ENCODE assay signal across 30 mouse cellular contexts in genomic region chr1:190623916-190624315, GRCm38 (mm10).
"Had no signal": no experiment of that assay in that cellular context is flagged by ENCODE, and none has a peak within 500 bp of the region (broad histone marks: within the 10 kb centered on the region; RNA-seq: fewer than 3 reads in every experiment).

No protein-coding gene starts in this region.

- H3K27me3 ChIP-seq: limb, embryonic 12.5 days; limb, embryonic 13.5 days; limb, embryonic 15.5 days; liver, embryonic 12.5 days; liver, embryonic 13.5 days; liver, embryonic 15.5 days; lung, embryonic 15.5 days; megakaryocyte, embryonic 14.5 days; midbrain, embryonic 12.5 days; midbrain, embryonic 13.5 days; midbrain, embryonic 15.5 days had no signal

- H3K9ac ChIP-seq: limb, embryonic 12.5 days; limb, embryonic 13.5 days; limb, embryonic 15.5 days; liver, embryonic 12.5 days; liver, embryonic 13.5 days; liver, embryonic 14.5 days; liver, embryonic 15.5 days; liver, postnatal 0 days; lung, embryonic 14.5 days; lung, embryonic 15.5 days; midbrain, embryonic 12.5 days; midbrain, embryonic 13.5 days; midbrain, embryonic 15.5 days had no signal

- H3K27ac ChIP-seq: limb, embryonic 12.5 days; limb, embryonic 13.5 days; limb, embryonic 15.5 days; liver, embryonic 12.5 days; liver, embryonic 13.5 days; liver, embryonic 14.5 days; liver, embryonic 15.5 days; lung, embryonic 15.5 days; macrophage; midbrain, embryonic 10.5 days; midbrain, embryonic 12.5 days; midbrain, embryonic 13.5 days; midbrain, embryonic 15.5 days had no signal

- ATAC-seq: liver, embryonic 12.5 days; liver, postnatal 0 days; lung, postnatal 0 days; midbrain, embryonic 13.5 days; midbrain, embryonic 15.5 days; midbrain, embryonic 16.5 days had no signal

- H3K4me2 ChIP-seq: limb, embryonic 12.5 days; limb, embryonic 13.5 days; limb, embryonic 15.5 days; liver, embryonic 11.5 days; liver, embryonic 12.5 days; liver, embryonic 13.5 days; liver, embryonic 15.5 days; lung, embryonic 14.5 days; lung, embryonic 15.5 days; midbrain, embryonic 11.5 days; midbrain, embryonic 12.5 days; midbrain, embryonic 13.5 days; midbrain, embryonic 15.5 days had no signal

- H3K36me3 ChIP-seq: limb, embryonic 12.5 days; limb, embryonic 13.5 days; limb, embryonic 15.5 days; liver, embryonic 12.5 days; liver, embryonic 13.5 days; liver, embryonic 15.5 days; lung, embryonic 15.5 days; midbrain, embryonic 10.5 days; midbrain, embryonic 12.5 days; midbrain, embryonic 13.5 days; midbrain, embryonic 15.5 days had no signal

- H3K4me3 ChIP-seq: limb, embryonic 12.5 days; limb, embryonic 13.5 days; limb, embryonic 15.5 days; liver, embryonic 12.5 days; liver, embryonic 13.5 days; liver, embryonic 15.5 days; lung, embryonic 15.5 days; megakaryocyte, embryonic 14.5 days; midbrain, embryonic 10.5 days; midbrain, embryonic 12.5 days; midbrain, embryonic 13.5 days; midbrain, embryonic 15.5 days; myocyte had no signal

- DNase-seq: left cerebral cortex, postnatal 4 days; liver; liver, embryonic 13.5 days; liver, postnatal 0 days; lung, adult 18-20 months; lung, adult 2 months; lung, embryonic 14.5 days; lung, postnatal 10 days; lung, postnatal 14 days; lung, postnatal 36 days; lung, postnatal 4 days; midbrain, embryonic 14.5 days had no signal

- H3K4me1 ChIP-seq: limb, embryonic 12.5 days; limb, embryonic 13.5 days; limb, embryonic 15.5 days; liver, embryonic 12.5 days; liver, embryonic 13.5 days; liver, embryonic 15.5 days; lung, embryonic 15.5 days; megakaryocyte, embryonic 14.5 days; midbrain, embryonic 12.5 days; midbrain, embryonic 13.5 days; midbrain, embryonic 15.5 days had no signal

- H3K9me3 ChIP-seq: limb, embryonic 12.5 days; limb, embryonic 15.5 days; liver, embryonic 12.5 days; liver, embryonic 15.5 days; lung, embryonic 15.5 days; midbrain, embryonic 10.5 days; midbrain, embryonic 12.5 days; midbrain, embryonic 13.5 days; midbrain, embryonic 15.5 days had no signal
